Mouse (Mus musculus): ENCODE measurements around the gene Gpr179.

Gene Gpr179

GRCm38 (mm10) chr11:97355247-97355646 lies 3.4 kb upstream of the Gpr179 start:
- in situ Hi-C loops (cut with MboI) = no loop called here

- in situ Hi-C loops (cut with MboI) = no loop called here
Observed at GRCm38 (mm10) chr11:97354646-97355045, 2.8 kb upstream of the Gpr179 start.

GRCm38 (mm10) chr11:97352935-97353597 lies 1.2 kb upstream of the Gpr179 start:
- in situ Hi-C loops (cut with MboI) = no loop called here

- in situ Hi-C loops (cut with MboI) = no loop called here
Observed at GRCm38 (mm10) chr11:97350035-97350434, 1.8 kb downstream of the Gpr179 start.

- in situ Hi-C loops (cut with MboI) = no loop called here
Observed at GRCm38 (mm10) chr11:97347291-97347690, 4.6 kb downstream of the Gpr179 start.

GRCm38 (mm10) chr11:97346383-97346782 lies 5.5 kb downstream of the Gpr179 start:
- in situ Hi-C loops (cut with MboI) = no loop called here

- in situ Hi-C loops (cut with MboI) = no loop called here
Observed at GRCm38 (mm10) chr11:97345446-97345845, 6.4 kb downstream of the Gpr179 start.

GRCm38 (mm10) chr11:97343619-97344018 lies 8.3 kb downstream of the Gpr179 start:
- in situ Hi-C loops (cut with MboI) = no loop called here

GRCm38 (mm10) chr11:97343175-97343574 lies 8.7 kb downstream of the Gpr179 start:
- in situ Hi-C loops (cut with MboI) = no loop called here

GRCm38 (mm10) chr11:97338977-97339315 lies 12.9 kb downstream of the Gpr179 start:
- in situ Hi-C loops (cut with MboI) = no loop called here

GRCm38 (mm10) chr11:97338302-97338976 lies 13.4 kb downstream of the Gpr179 start:
- in situ Hi-C loops (cut with MboI) = no loop called here

- in situ Hi-C loops (cut with MboI) = no loop called here
Observed at GRCm38 (mm10) chr11:97337363-97337762, 14.5 kb downstream of the Gpr179 start.

GRCm38 (mm10) chr11:97336751-97337345 lies 15.0 kb downstream of the Gpr179 start:
- in situ Hi-C loops (cut with MboI) = no loop called here

- in situ Hi-C loops (cut with MboI) = no loop called here
Observed at GRCm38 (mm10) chr11:97336238-97336637, 15.6 kb downstream of the Gpr179 start.

- in situ Hi-C loops (cut with MboI) = no loop called here
Observed at GRCm38 (mm10) chr11:97334400-97334799, 17.5 kb downstream of the Gpr179 start.

- in situ Hi-C loops (cut with MboI) = no loop called here
Observed at GRCm38 (mm10) chr11:97333896-97334295, 18.0 kb downstream of the Gpr179 start.

GRCm38 (mm10) chr11:97333044-97333443 lies 18.8 kb downstream of the Gpr179 start:
- in situ Hi-C loops (cut with MboI) = no loop called here

- in situ Hi-C loops (cut with MboI) = no loop called here
Observed at GRCm38 (mm10) chr11:97331231-97332190, 20.4 kb downstream of the Gpr179 start.

- in situ Hi-C loops (cut with MboI) = no loop called here
Observed at GRCm38 (mm10) chr11:97330315-97330714, 21.6 kb downstream of the Gpr179 start.

- in situ Hi-C loops (cut with MboI) = no loop called here
Observed at GRCm38 (mm10) chr11:97328148-97328547, 23.7 kb downstream of the Gpr179 start.

GRCm38 (mm10) chr11:97325224-97325623 lies 26.7 kb downstream of the Gpr179 start:
- in situ Hi-C loops (cut with MboI) = no loop called here

All from mature B cell (primary cell).